Mouse (Mus musculus) spleen, postnatal 14 days (tissue): ENCODE results near the gene Nup50.

Source experiments
- DNase-seq, 2 experiments: peaks; one replicate each; pipeline ENCODE4 v3.0.0; 2021 to 2022; ENCODE audit warnings: low spot score in 2 of 2

Nup50 gene

DNA sequence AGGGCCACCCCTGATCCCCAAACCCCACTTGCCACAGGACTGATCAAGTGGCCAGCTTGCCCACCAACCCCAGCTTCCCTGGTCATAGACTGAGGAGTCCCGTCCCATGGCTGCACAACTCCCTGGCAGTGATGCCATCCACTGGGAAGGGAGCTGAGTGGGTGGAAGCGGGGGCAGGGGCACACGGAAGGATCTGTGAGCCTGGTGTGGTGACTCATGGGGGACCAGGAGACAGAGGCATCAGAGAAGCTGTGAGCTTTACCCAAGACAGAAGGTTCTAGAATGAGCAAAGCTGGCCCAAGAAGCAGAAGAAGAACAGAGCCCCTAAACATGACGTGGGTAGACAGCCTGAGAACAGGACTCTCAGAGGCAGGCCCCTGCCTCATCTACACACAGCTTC lies 26.8 kb downstream of the Nup50 start:
- DNase-seq = no peak

DNA sequence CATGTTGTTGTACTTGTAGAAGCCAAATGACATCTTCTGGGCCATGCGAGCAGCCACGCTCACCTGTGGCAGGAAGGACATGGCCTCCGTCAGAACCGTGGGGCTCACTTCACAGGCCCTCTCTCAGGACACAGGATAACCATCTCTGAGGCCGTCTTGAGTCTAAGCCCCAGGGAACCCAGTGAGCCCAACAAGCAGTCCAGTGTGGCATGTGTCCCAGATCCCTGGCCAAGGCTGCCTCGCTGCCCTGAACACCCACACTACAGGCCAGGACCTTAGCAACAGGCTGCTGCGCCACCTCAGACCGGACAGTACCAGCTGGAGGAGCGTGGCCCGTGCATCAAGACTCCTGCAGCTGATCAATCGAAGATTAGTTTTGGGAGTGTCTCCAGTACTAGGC lies 30.0 kb downstream of the Nup50 start:
- DNase-seq = no peak

DNA sequence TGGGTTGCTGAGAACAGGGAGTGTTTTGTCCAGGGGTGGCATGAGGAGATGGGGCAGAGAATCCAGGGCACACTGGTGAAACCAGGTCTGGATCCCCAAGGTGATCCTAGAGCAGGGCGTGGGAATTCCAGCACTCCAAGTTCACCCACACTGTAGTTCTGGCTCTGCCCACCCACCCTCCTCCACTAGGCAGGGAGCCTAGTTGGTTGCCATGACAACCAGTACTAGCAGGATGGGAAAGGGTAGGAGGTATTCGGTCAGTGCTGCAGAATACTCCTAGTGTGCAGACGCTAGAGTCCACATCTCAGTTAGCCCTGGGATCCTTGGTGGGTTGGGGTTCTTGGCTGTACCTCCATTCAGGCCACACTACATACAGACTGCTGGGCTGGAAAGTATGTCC lies 34.6 kb downstream of the Nup50 start:
- DNase-seq = no peak

DNA sequence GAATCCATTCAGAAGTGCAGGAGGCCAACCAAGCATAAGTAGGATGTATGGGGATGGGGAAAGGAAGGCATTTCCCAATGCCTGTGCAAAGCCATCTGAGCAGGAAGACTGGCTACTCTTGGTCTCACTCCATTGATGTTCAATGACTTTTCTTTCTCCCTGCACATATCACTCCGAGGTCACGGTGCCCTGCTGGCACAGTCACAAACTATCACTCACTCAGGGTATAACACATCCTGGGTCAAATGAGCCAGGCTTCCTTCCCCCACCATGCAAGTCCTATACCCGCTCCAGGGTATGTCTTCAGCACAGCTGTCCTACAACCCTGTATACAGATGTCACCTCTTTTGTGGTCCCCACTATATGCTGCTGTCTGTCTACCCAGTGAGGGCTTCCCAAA lies 35.1 kb downstream of the Nup50 start:
- no peak for DNase-seq

DNA sequence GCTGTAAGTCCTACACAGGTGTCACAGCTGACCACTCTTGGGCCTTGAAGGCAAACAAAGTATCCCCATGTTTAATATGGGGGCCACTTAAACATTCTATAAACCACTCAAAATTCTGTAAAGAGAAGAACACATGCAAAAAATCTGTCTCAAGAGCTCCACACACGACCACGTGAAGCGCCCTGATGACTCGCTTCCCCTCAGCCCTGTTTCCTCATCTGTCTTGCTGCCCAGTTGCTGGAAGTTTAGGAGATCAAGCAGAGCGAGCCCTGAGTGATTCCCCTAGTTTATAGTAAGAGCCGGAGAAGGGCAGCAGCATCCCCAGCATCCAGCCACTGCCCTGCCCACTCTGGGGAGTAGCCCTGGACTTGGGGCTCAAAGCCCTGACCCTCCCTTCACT lies 36.7 kb downstream of the Nup50 start:
- no peak for DNase-seq

DNA sequence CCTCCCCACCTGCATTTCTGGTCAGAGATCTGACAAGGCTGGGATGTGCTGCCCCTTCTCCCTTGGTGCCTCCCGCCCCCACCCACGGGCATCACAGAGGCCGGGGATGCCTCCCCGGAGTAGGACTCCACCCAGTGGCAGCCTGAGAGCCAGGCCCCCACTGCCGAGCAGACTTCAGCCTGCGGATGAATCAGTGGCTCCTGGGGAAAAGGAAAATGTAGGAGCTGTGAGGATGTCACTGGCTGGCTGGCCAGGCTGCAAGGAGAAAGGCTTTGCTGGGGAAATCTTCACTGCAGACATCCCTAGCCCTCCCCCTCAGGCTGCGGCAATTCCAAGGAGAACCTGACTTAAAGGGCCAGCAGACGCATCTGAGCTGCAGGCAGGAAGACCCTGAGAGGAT lies 37.5 kb downstream of the Nup50 start:
- no peak for DNase-seq

GRCm38 (mm10) chr15:84962518-84962917 lies 39.3 kb downstream of the Nup50 start:
- DNase-seq = no peak

GRCm38 (mm10) chr15:84964771-84965170 lies 41.6 kb downstream of the Nup50 start:
- DNase-seq = no peak

- DNase-seq = peak in 1 of 2 experiments; percentile 40
Observed at GRCm38 (mm10) chr15:84965575-84966360, 42.6 kb downstream of the Nup50 start.

GRCm38 (mm10) chr15:84968534-84968933 lies 45.3 kb downstream of the Nup50 start:
- DNase-seq = no peak

GRCm38 (mm10) chr15:84972860-84973543 lies 49.8 kb downstream of the Nup50 start:
- DNase-seq = no peak

GRCm38 (mm10) chr15:84973544-84973871 lies 50.3 kb downstream of the Nup50 start:
- no peak for DNase-seq

GRCm38 (mm10) chr15:84975729-84976128 lies 52.5 kb downstream of the Nup50 start:
- DNase-seq = no peak

GRCm38 (mm10) chr15:84981609-84982313 lies 58.5 kb downstream of the Nup50 start:
- no peak for DNase-seq

- DNase-seq = no peak
Observed at GRCm38 (mm10) chr15:84982888-84983287, 59.7 kb downstream of the Nup50 start.

DNA sequence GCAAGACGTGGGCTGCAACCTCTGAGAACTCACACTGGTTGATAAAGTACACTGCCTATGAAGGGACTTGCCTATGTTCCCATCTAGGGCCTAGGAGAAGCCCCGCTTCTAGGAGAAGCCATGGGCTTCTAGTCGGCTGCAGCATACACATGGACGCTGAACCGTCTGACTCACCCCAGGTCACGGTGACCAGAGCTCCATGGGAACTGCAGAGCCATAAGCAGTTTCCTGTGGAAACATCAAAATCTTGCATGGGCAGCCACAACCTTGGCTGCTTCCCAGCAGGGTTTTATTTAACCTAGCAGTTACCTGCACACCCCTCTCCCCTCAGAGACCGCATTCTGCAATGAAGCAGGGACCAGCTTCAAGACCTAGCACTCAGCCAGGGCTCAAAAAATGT lies 60.5 kb downstream of the Nup50 start:
- no peak for DNase-seq

GRCm38 (mm10) chr15:84985516-84986160 lies 62.4 kb downstream of the Nup50 start:
- DNase-seq = no peak

GRCm38 (mm10) chr15:84986171-84987019 lies 63.2 kb downstream of the Nup50 start:
- DNase-seq = no peak

- peak in 1 of 2 experiments; percentile 21 for DNase-seq
Observed at GRCm38 (mm10) chr15:84987020-84987815, 64.0 kb downstream of the Nup50 start.
